Mouse (Mus musculus): ENCODE data around the gene Mrgpra6. TPM values are rescaled to one million over a fixed set of nuclear protein-coding genes. Genes with fewer than 3 reads are reported as not detected.

Gene Mrgpra6
- total RNA-seq (2017), result not detected in 2 replicates

- no peak for ATAC-seq (ENCODE audit: extremely low read depth, insufficient number of reproducible peaks, low FRiP score, poor library complexity, severe bottlenecking)
Observed at GRCm38 (mm10) chr7:47204830-47205229, at the start of gene Mrgpra6. Mrgpra6 (minus strand) TSS chr7:47204920.

GRCm38 (mm10) chr7:47252770-47253169 is 48.0 kb upstream of the Mrgpra6 start, which contains the start of gene Mrgpra9:
Mrgpra9 (minus strand) TSS chr7:47252848.
- ATAC-seq (ENCODE audit: extremely low read depth, insufficient number of reproducible peaks, low FRiP score, poor library complexity, severe bottlenecking), result no peak

GRCm38 (mm10) chr7:47244658-47245057 is 39.9 kb upstream of the Mrgpra6 start:
- ATAC-seq (ENCODE audit: extremely low read depth, insufficient number of reproducible peaks, low FRiP score, poor library complexity, severe bottlenecking), result no peak

GRCm38 (mm10) chr7:47195271-47195670 is 9.4 kb downstream of the Mrgpra6 start:
- ATAC-seq (ENCODE audit: extremely low read depth, insufficient number of reproducible peaks, low FRiP score, poor library complexity, severe bottlenecking), result no peak

GRCm38 (mm10) chr7:47170814-47171213 is 33.9 kb downstream of the Mrgpra6 start:
- no peak for ATAC-seq (ENCODE audit: extremely low read depth, insufficient number of reproducible peaks, low FRiP score, poor library complexity, severe bottlenecking)

- no peak for ATAC-seq (ENCODE audit: extremely low read depth, insufficient number of reproducible peaks, low FRiP score, poor library complexity, severe bottlenecking)
Observed at GRCm38 (mm10) chr7:47165028-47165427, 39.7 kb downstream of the Mrgpra6 start.

- ATAC-seq (ENCODE audit: extremely low read depth, insufficient number of reproducible peaks, low FRiP score, poor library complexity, severe bottlenecking), result no peak
Observed at GRCm38 (mm10) chr7:47163203-47163602, 41.5 kb downstream of the Mrgpra6 start.

- ATAC-seq (ENCODE audit: extremely low read depth, insufficient number of reproducible peaks, low FRiP score, poor library complexity, severe bottlenecking), result no peak
Observed at GRCm38 (mm10) chr7:47158451-47158850, 46.3 kb downstream of the Mrgpra6 start.

- 0 out of 2 replicates have a peak, but pooled peaks have one; percentile 39 for ATAC-seq (ENCODE audit: extremely low read depth, insufficient number of reproducible peaks, low FRiP score, poor library complexity, severe bottlenecking)
Observed at GRCm38 (mm10) chr7:47157743-47158142, 47.0 kb downstream of the Mrgpra6 start.

GRCm38 (mm10) chr7:47155849-47156248 is 48.9 kb downstream of the Mrgpra6 start:
- no peak for ATAC-seq (ENCODE audit: extremely low read depth, insufficient number of reproducible peaks, low FRiP score, poor library complexity, severe bottlenecking)

GRCm38 (mm10) chr7:47155396-47155795 is 49.3 kb downstream of the Mrgpra6 start:
- no peak for ATAC-seq (ENCODE audit: extremely low read depth, insufficient number of reproducible peaks, low FRiP score, poor library complexity, severe bottlenecking)

- ATAC-seq (ENCODE audit: extremely low read depth, insufficient number of reproducible peaks, low FRiP score, poor library complexity, severe bottlenecking), result peak; percentile 55
Observed at GRCm38 (mm10) chr7:47150420-47151061, 54.2 kb downstream of the Mrgpra6 start.

GRCm38 (mm10) chr7:47148298-47148697 is 56.4 kb downstream of the Mrgpra6 start:
- ATAC-seq (ENCODE audit: extremely low read depth, insufficient number of reproducible peaks, low FRiP score, poor library complexity, severe bottlenecking), result no peak

- ATAC-seq (ENCODE audit: extremely low read depth, insufficient number of reproducible peaks, low FRiP score, poor library complexity, severe bottlenecking), result peak; percentile 61; the same call in 1 of the 2 replicates
Observed at GRCm38 (mm10) chr7:47146034-47146812, 58.5 kb downstream of the Mrgpra6 start.

- ATAC-seq (ENCODE audit: extremely low read depth, insufficient number of reproducible peaks, low FRiP score, poor library complexity, severe bottlenecking), result no peak
Observed at GRCm38 (mm10) chr7:47144299-47144698, 60.4 kb downstream of the Mrgpra6 start.

GRCm38 (mm10) chr7:47139823-47140325 is 64.8 kb downstream of the Mrgpra6 start:
- ATAC-seq (ENCODE audit: extremely low read depth, insufficient number of reproducible peaks, low FRiP score, poor library complexity, severe bottlenecking), result no peak

All from neutrophil, adult 5-6 weeks (primary cell).